Mouse (Mus musculus): ENCODE results near the gene St7. TPM values are rescaled to one million over a fixed set of nuclear protein-coding genes. Genes with fewer than 3 reads are reported as not detected.

The St7 gene
- polyA plus RNA-seq, 1 experiment from 2014 or later, result 24.5 TPM

GRCm38 (mm10) chr6:17763963-17764659 lies 71.4 kb downstream of the St7 start:
- Histone ChIP-seq H3K4me2 (replicated peaks; ENCODE audit: low read depth, low read length) (no peak overlapping the region), H3K4me3 (ENCODE audit: low read depth, low read length) (no peak overlapping the region), H3K4me1 (ENCODE audit: insufficient read depth, low read depth, low read length) (0 out of 2 replicates have a peak, but pooled peaks cover 3% of the 10 kb centered on the region), H3K9ac (replicated peaks; ENCODE audit: low read depth) (no peak overlapping the region), H3K9me3 (ENCODE audit: low read length) (no peaks in the 10 kb centered on the region), H3K36me3 (ENCODE audit: insufficient read depth, low read length) (no peaks in the 10 kb centered on the region), H3K27ac (ENCODE audit: low read length) (0 out of 2 replicates have a peak overlapping the region, but pooled peaks have one; percentile 26), H3K27me3 (replicated peaks; ENCODE audit: insufficient read depth, low read length) (no peaks in the 10 kb centered on the region)
- DNase-seq (ENCODE audit: low spot score), result peak; percentile 25
- WGBS, result 58% methylated on average over 9 of the region's 9 CpGs
- TF ChIP-seq EP300 (IDR thresholded peaks at IDR 0.05) (no peak), CTCF (IDR thresholded peaks at IDR 0.05) (no peak)
- 0 out of 2 replicates have a peak, but pooled peaks have one; percentile 23 for ATAC-seq

DNA sequence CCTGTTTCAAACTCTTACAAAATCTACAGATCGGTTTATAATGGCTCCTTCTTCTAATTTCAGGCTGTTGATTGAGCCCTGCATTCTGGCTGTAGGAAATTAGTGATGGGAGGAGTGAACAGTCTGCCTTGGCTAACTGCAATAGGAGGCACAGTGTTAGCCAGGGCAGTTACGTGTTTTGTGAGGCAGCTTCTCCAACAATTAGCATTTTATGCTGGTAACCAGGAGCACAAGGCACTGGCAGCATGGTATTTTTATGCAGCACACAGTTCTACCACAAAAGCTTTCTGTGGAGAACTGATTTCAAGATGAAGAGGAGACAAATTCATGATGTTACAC lies 71.9 kb downstream of the St7 start:
- no peaks in the 10 kb centered on the region for H3K9me3 ChIP-seq (ENCODE audit: low read length)
- no peak overlapping the region for H3K4me2 ChIP-seq (replicated peaks; ENCODE audit: low read depth, low read length)
- 0 out of 2 replicates have a peak, but pooled peaks have one; percentile 33 for ATAC-seq
- no peaks in the 10 kb centered on the region for H3K27me3 ChIP-seq (replicated peaks; ENCODE audit: insufficient read depth, low read length)
- WGBS, result 61% methylated on average over 2 of the region's 2 CpGs
- H3K4me1 ChIP-seq (ENCODE audit: insufficient read depth, low read depth, low read length), result 0 out of 2 replicates have a peak, but pooled peaks cover 3% of the 10 kb centered on the region
- no peak overlapping the region for H3K4me3 ChIP-seq (ENCODE audit: low read depth, low read length)
- H3K27ac ChIP-seq (ENCODE audit: low read length), result 0 out of 2 replicates have a peak overlapping the region, but pooled peaks have one; percentile 9
- H3K36me3 ChIP-seq (ENCODE audit: insufficient read depth, low read length), result no peaks in the 10 kb centered on the region
- no peak for DNase-seq (ENCODE audit: low spot score)
- H3K9ac ChIP-seq (replicated peaks; ENCODE audit: low read depth), result no peak overlapping the region
- TF ChIP-seq CTCF (IDR thresholded peaks at IDR 0.05) (no peak), EP300 (IDR thresholded peaks at IDR 0.05) (no peak)

GRCm38 (mm10) chr6:17769972-17770644 lies 77.4 kb downstream of the St7 start:
- no peak for TF ChIP-seq EP300 (IDR thresholded peaks at IDR 0.05)
- no peak for TF ChIP-seq CTCF (IDR thresholded peaks at IDR 0.05)
- Histone ChIP-seq H3K4me3 (ENCODE audit: low read depth, low read length) (no peak overlapping the region), H3K27ac (ENCODE audit: low read length) (no peak overlapping the region), H3K27me3 (replicated peaks; ENCODE audit: insufficient read depth, low read length) (no peaks in the 10 kb centered on the region), H3K9ac (replicated peaks; ENCODE audit: low read depth) (no peak overlapping the region), H3K4me1 (ENCODE audit: insufficient read depth, low read depth, low read length) (peaks cover 7% of the 10 kb centered on the region; the same call in 1 of the 2 replicates), H3K36me3 (ENCODE audit: insufficient read depth, low read length) (no peaks in the 10 kb centered on the region), H3K9me3 (ENCODE audit: low read length) (no peaks in the 10 kb centered on the region), H3K4me2 (replicated peaks; ENCODE audit: low read depth, low read length) (no peak overlapping the region)
- ATAC-seq (no peak), DNase-seq (ENCODE audit: low spot score) (no peak)
- 71% methylated on average over 9 of the region's 9 CpGs for whole genome bisulfite sequencing

GRCm38 (mm10) chr6:17770645-17771345 lies 78.1 kb downstream of the St7 start:
- TF ChIP-seq CTCF (IDR thresholded peaks at IDR 0.05) (no peak), EP300 (IDR thresholded peaks at IDR 0.05) (no peak)
- no peaks in the 10 kb centered on the region for H3K36me3 ChIP-seq (ENCODE audit: insufficient read depth, low read length)
- no peaks in the 10 kb centered on the region for H3K9me3 ChIP-seq (ENCODE audit: low read length)
- 48% methylated on average over 8 of the region's 8 CpGs for WGBS
- H3K4me2 ChIP-seq (replicated peaks; ENCODE audit: low read depth, low read length), result no peak overlapping the region
- no peak overlapping the region for H3K4me3 ChIP-seq (ENCODE audit: low read depth, low read length)
- H3K4me1 ChIP-seq (ENCODE audit: insufficient read depth, low read depth, low read length), result peaks cover 7% of the 10 kb centered on the region; the same call in 1 of the 2 replicates
- DNase-seq (ENCODE audit: low spot score) (no peak), ATAC-seq (no peak)
- H3K9ac ChIP-seq (replicated peaks; ENCODE audit: low read depth), result no peak overlapping the region
- no peaks in the 10 kb centered on the region for H3K27me3 ChIP-seq (replicated peaks; ENCODE audit: insufficient read depth, low read length)
- H3K27ac ChIP-seq (ENCODE audit: low read length), result no peak overlapping the region

DNA sequence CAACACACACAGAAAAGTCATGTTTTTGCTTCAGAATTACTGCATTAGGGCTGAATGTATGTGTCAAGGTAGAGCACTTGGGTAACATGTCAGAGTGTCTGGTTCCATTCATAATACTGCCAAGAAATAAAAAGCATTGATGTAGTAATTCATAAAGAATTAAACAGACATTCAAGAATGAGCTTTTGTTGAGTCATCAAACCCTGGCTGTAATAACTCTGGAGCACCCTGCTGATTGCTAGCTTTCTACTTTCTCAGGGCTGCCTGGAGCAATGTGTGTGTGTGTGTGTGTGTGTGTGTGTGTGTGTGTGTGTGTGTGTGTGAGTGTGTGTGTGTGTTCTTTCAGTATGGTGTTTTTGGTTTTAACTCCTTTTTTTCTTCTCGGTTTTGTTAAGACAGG lies 78.7 kb downstream of the St7 start:
- no peak overlapping the region for H3K4me3 ChIP-seq (ENCODE audit: low read depth, low read length)
- no peak overlapping the region for H3K4me2 ChIP-seq (replicated peaks; ENCODE audit: low read depth, low read length)
- no peaks in the 10 kb centered on the region for H3K9me3 ChIP-seq (ENCODE audit: low read length)
- H3K9ac ChIP-seq (replicated peaks; ENCODE audit: low read depth), result no peak overlapping the region
- ATAC-seq (peak; percentile 32), DNase-seq (ENCODE audit: low spot score) (peak; percentile 69)
- no peak overlapping the region for H3K27ac ChIP-seq (ENCODE audit: low read length)
- no peaks in the 10 kb centered on the region for H3K27me3 ChIP-seq (replicated peaks; ENCODE audit: insufficient read depth, low read length)
- WGBS, result 86% methylated on average over 1 of the region's 1 CpGs
- TF ChIP-seq CTCF (IDR thresholded peaks at IDR 0.05), result no peak
- no peak for TF ChIP-seq EP300 (IDR thresholded peaks at IDR 0.05)
- no peaks in the 10 kb centered on the region for H3K36me3 ChIP-seq (ENCODE audit: insufficient read depth, low read length)
- H3K4me1 ChIP-seq (ENCODE audit: insufficient read depth, low read depth, low read length), result peaks cover 7% of the 10 kb centered on the region; the same call in 1 of the 2 replicates

- no peaks in the 10 kb centered on the region for H3K27me3 ChIP-seq (replicated peaks; ENCODE audit: insufficient read depth, low read length)
- H3K27ac ChIP-seq (ENCODE audit: low read length), result no peak overlapping the region
- peaks cover 7% of the 10 kb centered on the region; the same call in 1 of the 2 replicates for H3K4me1 ChIP-seq (ENCODE audit: insufficient read depth, low read depth, low read length)
- DNase-seq (ENCODE audit: low spot score) (peak; percentile 23), ATAC-seq (peak; percentile 52)
- no peak overlapping the region for H3K4me2 ChIP-seq (replicated peaks; ENCODE audit: low read depth, low read length)
- H3K4me3 ChIP-seq (ENCODE audit: low read depth, low read length), result no peak overlapping the region
- H3K9me3 ChIP-seq (ENCODE audit: low read length), result no peaks in the 10 kb centered on the region
- H3K36me3 ChIP-seq (ENCODE audit: insufficient read depth, low read length), result no peaks in the 10 kb centered on the region
- H3K9ac ChIP-seq (replicated peaks; ENCODE audit: low read depth), result no peak overlapping the region
- TF ChIP-seq EP300 (IDR thresholded peaks at IDR 0.05) (no peak), CTCF (IDR thresholded peaks at IDR 0.05) (no peak)
- WGBS, result 62% methylated on average over 3 of the region's 3 CpGs
These were observed 79.8 kb downstream of the St7 start for GRCm38 (mm10) chr6:17772514-17772913.

All from lung, postnatal 0 days (tissue).